Mouse (Mus musculus) bone marrow macrophage, adult 2 months (primary cell): ENCODE results near the gene Gse1.

Experiments used
- CTCF ChIP-seq: IDR thresholded peaks from 2 replicates; pipeline ENCODE4 v1.5.1; 2012; ENCODE audit warnings: low read depth, mild to moderate bottlenecking, low read length, moderate library complexity
- POLR2A ChIP-seq: IDR thresholded peaks from 2 replicates; pipeline ENCODE4 v1.6.1; 2012; ENCODE audit warnings: mild to moderate bottlenecking, low read depth, low read length, borderline replicate concordance

GRCm38 (mm10) chr8:120551677-120551980 is 323.4 kb downstream of the Gse1 start:
- TF ChIP-seq CTCF (no peak), POLR2A (no peak)
